Mouse (Mus musculus) C2C12 (cell line): Measurements from ENCODE around the gene Ttc41.
A peak's percentile ranks its signal among the peaks of the same experiment; 100 is the strongest.

Experiments
- CEBPB ChIP-seq: IDR thresholded peaks from one replicate; pipeline ENCODE4 v1.6.1; 2011; ENCODE audit warnings: low read depth, mild to moderate bottlenecking, control low read depth, moderate library complexity
- CTCF ChIP-seq: IDR thresholded peaks from one replicate; pipeline ENCODE4 v1.5.1; 2011; ENCODE audit not compliant: control insufficient read depth, insufficient read depth, insufficient read length
- MAX ChIP-seq: IDR thresholded peaks from one replicate; pipeline ENCODE4 v1.6.1; 2011; ENCODE audit warnings: mild to moderate bottlenecking, control low read depth
- MYOD1 ChIP-seq: IDR thresholded peaks from one replicate; pipeline ENCODE4 v1.6.1; 2011; ENCODE audit warnings: low read depth; ENCODE audit not compliant: control insufficient read depth, insufficient read length
- USF1 ChIP-seq: IDR thresholded peaks from one replicate; pipeline ENCODE4 v1.6.1; 2011; ENCODE audit warnings: low read depth, mild to moderate bottlenecking, control low read depth, moderate library complexity

DNA sequence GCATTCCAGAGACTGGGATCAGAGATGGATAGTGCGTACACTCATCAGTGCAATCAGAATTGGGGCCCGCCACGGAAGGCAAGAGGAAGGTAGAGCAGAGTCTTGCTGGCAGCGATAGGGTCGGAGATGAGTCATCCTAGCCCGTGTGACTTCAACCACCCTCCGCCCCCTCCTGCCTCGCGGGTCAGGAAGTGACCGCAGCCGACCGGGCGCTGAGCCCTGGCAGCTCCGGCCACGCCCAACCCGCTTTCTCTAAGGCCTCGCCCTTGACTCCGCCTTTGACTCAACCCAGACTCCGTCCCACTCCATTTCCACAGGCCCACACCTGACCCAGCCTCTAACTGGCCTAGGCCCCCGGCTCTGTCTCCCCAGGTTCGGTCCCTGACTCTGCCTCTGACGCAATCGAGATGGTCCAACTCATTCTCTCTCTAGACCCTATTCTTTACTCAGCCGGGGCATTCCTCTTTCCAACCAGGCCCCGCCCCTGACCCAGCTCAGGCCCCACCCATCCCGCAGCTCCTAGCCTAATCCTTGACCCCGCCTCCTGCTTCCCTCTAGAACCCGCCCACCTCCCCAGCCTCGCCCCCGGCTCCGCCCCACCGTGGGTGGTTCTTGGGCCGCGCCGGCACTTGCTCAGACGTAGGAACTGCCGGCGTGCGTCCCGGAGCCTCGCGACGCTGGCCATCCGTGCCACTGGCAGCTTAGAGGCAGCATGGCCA is 72.9 kb downstream of the Ttc41 start, which contains the start of gene Nt5dc3:
- TF ChIP-seq MAX: peak; percentile 79
- TF ChIP-seq CTCF: no peak
- TF ChIP-seq CEBPB: peak; percentile 66
- TF ChIP-seq MYOD1: no peak
- peak; percentile 47 for TF ChIP-seq USF1
